Mouse (Mus musculus): ENCODE measurements at regions not wholly inside any gene's neighbourhood (a gene's known extent, or its start where the extent isn't known, plus 50 kb on each side); places are given as distances from the start of the nearest gene placed in this dataset.

GRCm38 (mm10) chr8:128111132-128111531 lies 247.3 kb upstream of the Nrp1 start:
- no peak for DNase-seq (ENCODE audit: low spot score in 2 of 2)

DNA sequence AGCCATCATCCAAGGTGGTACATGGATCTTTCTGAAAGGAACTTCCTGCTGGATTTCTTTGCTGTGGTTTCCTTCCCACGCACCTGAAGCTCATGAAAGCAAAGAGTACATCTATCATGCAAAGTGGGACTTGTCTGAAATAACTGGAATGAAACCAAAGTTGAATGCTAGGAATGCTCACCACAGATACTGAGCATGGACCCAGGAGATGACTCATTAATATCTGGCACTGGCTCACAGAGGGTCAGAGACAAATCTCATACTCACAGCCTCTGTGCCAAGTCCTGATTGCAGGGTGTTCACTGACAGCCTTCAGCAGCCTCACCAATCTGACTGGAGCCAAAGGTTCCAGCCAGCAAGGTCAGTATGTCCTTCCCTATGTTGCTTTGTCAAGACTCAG lies 245.3 kb upstream of the Nrp1 start:
- DNase-seq (ENCODE audit: low spot score in 2 of 2), result no peak

DNA sequence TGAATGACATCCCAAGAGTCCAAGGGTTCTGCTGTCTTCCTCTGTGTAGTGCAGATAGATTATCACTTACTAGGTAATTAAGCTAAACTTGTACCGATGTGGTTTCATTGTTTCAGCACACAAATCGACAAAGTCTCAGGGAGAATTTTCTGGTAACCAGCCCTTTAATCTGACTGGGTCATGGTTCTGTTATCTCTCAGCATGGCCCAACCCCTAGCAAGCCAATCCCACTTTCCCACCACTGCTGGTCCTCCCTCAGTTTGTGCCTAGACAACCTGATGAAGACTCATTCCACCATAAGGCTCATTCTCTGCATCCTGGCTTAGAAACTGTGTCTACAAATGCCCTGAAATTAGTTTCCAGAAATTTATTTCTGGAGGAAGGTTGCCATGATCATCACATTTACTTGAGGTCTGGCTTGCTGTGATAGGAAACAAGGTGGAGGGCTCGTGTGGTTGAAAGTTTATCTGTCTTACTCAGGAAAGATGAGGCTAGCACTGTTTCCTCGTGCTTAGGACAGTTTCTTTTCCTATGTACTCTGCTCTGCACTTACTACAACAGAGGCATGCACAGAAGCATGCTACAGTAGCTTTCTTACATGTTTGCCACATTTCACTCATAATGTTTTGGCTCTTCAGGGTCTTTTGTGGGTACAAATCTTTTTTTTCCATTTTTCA lies 217.0 kb upstream of the Nrp1 start:
- DNase-seq (ENCODE audit: low spot score in 2 of 2), result no peak

DNA sequence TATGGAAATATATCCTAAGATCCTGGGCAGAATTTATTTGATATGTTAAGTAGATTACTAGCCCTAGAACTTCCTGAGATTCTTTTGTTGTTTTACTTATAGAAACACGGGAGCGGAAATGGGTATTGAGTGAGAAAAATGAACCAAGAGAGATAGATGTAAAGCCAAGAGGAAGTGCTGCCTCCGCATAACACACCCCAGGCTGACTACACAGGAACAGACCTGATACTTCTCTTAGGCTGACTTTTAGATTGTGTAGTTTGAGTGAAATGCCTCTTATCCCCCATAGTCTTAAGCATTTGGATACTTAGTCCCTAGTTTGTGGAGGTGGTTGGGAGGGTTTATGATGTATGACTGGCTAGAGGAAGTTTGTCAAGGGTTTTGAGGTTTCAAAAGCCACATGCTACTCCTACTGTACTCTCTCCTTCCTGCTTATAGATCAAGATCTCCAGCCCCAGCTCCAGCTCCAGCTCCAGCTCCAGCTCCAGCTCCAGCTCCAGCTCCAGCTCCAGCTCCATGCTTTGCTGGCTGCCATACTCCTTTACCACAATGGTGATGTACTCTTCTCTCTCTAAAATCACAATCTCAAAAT lies 210.0 kb upstream of the Nrp1 start:
- no peak for DNase-seq (ENCODE audit: low spot score in 2 of 2)

DNA sequence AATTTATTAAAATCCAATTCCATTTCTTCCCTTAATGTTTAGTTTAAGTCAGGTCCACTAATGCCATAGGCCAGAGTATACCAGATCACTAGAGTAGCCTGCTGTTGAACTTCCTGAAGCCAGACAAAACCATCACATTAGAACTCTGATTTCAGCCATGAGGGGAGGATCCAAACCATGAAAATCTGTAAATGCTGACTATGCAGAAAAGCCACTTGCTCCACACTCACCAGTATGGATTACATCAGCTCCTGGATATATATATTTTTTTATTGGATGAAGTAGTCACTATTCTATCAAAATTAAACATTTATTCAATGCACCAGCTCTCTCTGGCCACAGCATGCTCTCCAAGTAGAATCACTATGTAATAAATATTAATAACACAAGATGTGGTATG lies 202.8 kb upstream of the Nrp1 start:
- no peak for DNase-seq (ENCODE audit: low spot score in 2 of 2)

GRCm38 (mm10) chr8:128156221-128156620 lies 202.2 kb upstream of the Nrp1 start:
- DNase-seq (ENCODE audit: low spot score in 2 of 2), result no peak

GRCm38 (mm10) chr8:128162857-128163256 lies 195.5 kb upstream of the Nrp1 start:
- DNase-seq (ENCODE audit: low spot score in 2 of 2), result no peak

DNA sequence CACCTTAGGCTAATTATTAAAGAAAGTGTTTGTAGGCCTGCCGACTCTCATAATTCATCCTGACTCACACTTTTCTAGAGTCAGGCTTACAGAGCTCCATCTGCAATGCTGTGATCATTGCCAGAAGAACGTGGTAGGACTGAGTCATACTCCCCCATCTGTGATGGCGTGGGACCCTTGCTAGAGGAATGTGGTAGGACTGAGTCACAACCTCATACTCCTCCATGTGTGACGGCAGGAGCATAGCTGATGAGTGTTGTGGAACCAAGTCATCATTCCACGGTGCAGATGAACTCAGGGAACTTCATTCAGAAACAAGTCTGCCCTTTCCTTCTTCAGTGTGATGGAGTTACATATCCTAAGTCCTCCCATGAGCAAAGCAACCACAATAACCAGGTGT lies 193.4 kb upstream of the Nrp1 start:
- DNase-seq (ENCODE audit: low spot score in 2 of 2), result peak; percentile 75 to 78

DNA sequence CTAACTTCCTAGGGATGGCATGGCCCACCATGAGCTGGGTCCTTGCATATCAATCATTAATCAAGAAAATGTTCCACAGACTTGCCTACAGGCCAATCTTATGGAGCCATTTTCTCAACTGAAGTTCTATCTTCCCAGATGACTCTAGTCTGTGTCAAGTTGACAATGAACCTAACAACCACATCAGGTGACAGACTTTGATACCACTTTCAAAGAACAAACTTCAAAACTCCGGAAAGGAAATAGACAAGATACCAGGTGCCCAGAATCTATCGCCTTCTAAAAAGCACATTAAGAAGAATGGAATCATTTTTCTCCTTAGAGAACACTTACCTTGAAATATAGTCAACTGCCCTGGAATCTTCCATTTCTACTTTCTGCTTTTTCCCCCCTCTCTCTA lies 192.8 kb upstream of the Nrp1 start:
- DNase-seq (ENCODE audit: low spot score in 2 of 2), result no peak

DNA sequence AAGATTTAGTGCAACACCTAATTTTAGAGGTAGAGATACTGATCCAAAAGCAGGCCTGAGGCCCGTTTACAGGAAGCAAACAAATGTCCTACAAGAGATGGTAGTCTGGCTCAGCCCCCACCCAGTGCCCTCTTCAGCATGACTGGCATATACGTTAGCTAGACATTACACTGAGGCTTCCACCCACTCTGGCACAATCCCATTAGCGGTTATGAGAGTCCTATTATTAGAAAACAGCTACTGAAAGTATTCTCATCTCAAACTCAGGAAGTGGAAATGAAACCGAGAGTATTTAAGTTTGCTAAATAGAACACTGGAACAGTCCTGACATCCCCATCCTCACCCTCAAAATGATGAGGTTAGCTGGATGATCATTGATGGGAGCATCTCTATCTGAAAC lies 192.3 kb upstream of the Nrp1 start:
- DNase-seq (ENCODE audit: low spot score in 2 of 2), result no peak

GRCm38 (mm10) chr8:128168819-128169218 lies 189.6 kb upstream of the Nrp1 start:
- peak; percentile 6 to 40 for DNase-seq (ENCODE audit: low spot score in 2 of 2)

- no peak for DNase-seq (ENCODE audit: low spot score in 2 of 2)
These were observed 187.3 kb upstream of the Nrp1 start for GRCm38 (mm10) chr8:128171116-128171515.

DNA sequence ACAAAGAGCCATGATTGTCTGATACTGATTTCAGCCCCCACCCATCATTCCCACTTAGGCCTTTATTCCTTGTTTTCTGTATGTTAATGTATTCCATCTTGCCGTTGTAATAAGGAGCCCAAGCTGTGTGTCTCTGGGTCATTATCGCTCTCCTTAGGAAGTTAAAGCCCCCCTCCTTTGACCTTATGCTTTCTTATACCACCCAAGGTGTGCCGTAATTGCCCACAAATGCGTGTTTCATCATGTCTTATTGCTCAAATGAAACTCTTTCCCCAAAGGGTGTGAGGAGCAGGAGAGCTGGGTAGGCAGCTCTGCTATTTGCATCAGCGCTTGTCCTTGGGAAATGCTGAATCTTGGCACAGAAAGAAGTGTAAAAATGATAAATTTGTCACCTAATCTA lies 178.2 kb upstream of the Nrp1 start:
- DNase-seq (ENCODE audit: low spot score in 2 of 2), result no peak

DNA sequence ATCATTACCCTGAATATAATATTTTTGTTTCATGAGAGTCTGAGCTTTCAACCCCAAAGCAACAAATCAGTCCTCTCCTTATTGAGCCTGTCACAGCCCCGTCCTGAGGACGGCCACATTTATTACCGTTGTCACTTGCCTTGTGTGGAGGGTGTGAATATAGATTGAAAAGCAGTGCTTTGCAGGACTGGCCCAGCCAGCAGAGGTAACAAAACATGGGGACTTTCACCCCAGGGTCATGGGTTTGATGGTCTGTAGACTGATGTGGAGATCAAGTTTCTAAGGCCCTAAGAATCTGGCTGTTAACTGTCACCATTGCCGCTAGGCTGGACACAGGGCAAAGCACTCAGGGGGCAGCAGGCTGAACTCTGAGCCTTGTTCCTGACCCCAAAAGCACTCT lies 175.3 kb upstream of the Nrp1 start:
- no peak for DNase-seq (ENCODE audit: low spot score in 2 of 2)

GRCm38 (mm10) chr8:128188321-128188720 lies 170.1 kb upstream of the Nrp1 start:
- DNase-seq (ENCODE audit: low spot score in 2 of 2), result no peak

- DNase-seq (ENCODE audit: low spot score in 2 of 2), result no peak
These were observed 165.0 kb upstream of the Nrp1 start for GRCm38 (mm10) chr8:128193293-128193887.

- no peak for DNase-seq (ENCODE audit: low spot score in 2 of 2)
These were observed 157.6 kb upstream of the Nrp1 start for GRCm38 (mm10) chr8:128200815-128201214.

DNA sequence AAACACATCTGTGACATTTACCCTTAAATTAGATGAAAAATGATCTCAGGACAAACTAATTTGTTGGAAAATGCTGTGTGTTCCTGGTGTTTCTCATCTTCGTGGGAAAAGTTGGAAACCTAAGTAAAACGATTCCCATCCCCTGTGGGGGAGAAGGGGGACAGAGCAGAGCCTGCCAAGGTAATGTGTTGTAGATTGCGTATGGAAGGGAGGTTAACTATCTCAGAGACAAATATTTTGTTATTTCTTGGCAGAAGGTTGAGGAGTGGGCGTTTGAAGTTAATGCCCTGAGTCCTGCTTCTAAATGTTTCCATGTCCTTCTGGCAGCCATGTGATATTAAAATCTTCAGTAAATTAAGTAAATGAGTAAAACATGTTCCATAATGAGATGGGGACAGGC lies 156.8 kb upstream of the Nrp1 start:
- DNase-seq (ENCODE audit: low spot score in 2 of 2), result no peak

- peak in 1 of 2 experiments; percentile 5 for DNase-seq (ENCODE audit: low spot score in 2 of 2)
These were observed 156.1 kb upstream of the Nrp1 start for GRCm38 (mm10) chr8:128202158-128202886.

DNA sequence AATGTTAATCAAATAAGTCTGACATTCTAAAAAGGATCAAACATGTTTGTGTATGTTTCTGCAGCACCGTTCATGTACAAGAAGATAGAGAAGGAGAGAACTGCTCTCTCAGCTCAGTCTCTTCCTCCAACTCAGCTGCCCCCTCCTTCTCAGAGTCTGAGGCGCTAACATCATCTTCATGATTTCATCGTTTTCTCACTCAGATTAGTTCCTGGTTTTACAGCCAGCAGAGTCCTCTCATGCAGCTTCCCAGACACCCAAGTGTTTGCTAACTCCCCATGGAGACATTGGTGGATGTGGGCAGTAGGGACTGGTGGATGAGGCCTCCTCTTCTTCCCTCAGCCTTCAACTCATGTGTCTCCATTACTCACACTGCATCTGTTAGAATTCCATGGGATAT lies 153.6 kb upstream of the Nrp1 start:
- peak; percentile 5 to 12 for DNase-seq (ENCODE audit: low spot score in 2 of 2)

GRCm38 (mm10) chr8:128207138-128207537 lies 151.3 kb upstream of the Nrp1 start:
- no peak for DNase-seq (ENCODE audit: low spot score in 2 of 2)

DNA sequence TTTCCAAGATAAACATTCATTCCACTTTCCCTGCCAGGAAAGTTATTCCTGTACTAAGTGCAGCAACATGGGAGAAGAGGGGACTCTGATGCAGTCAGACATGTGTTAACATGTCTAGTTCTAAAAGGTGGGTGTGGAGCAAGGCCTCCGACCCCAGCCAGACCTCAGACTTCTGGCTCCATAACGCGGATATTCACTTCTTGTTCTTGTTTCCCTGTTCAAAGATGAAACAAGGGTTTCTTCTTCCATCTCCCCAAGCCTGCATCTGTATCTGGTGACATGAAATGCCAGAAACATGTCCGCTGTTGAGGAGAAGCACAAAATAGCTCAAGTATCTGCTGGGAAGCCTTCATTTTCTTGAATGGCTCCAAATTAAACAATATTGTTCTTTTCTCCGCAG lies 147.6 kb upstream of the Nrp1 start:
- DNase-seq (ENCODE audit: low spot score in 2 of 2), result no peak
